ENCODE assay signal across 13 mouse cellular contexts in the genomic region with DNA sequence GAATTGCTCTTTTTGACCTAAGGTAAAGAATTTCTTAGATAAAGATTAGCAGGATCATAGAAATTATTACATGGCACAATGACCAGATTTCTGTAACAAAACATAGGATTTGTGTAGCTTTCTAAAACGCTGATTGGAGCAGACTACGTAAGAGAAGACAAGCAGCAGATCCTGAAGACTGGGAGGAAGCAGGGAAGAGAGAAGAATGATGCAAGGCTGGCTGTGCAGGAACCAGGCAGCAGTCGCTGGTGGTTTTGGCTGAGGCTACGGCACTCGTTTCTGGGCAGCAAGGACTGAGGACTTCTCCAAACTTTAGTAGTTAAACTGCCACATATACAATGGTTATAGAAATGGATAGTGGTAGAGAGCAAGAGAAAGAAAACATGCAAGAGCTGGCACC.
"Had no signal": no experiment of that assay in that cellular context is flagged by ENCODE, and none has a peak within 500 bp of the region (broad histone marks: within the 10 kb centered on the region; RNA-seq: fewer than 3 reads in every experiment).

No protein-coding gene starts in this region.

- H3K9ac ChIP-seq: limb, embryonic 12.5 days; liver, embryonic 13.5 days; liver, postnatal 0 days; lung, embryonic 15.5 days; midbrain, embryonic 15.5 days; neural tube, embryonic 12.5 days had no signal

- DNase-seq: kidney, postnatal 4 days; liver; liver, embryonic 13.5 days; liver, postnatal 0 days; lung, postnatal 14 days had no signal

- H3K4me1 ChIP-seq: limb, embryonic 12.5 days; liver, embryonic 13.5 days; midbrain, embryonic 15.5 days; neural tube, embryonic 12.5 days had no signal

- ATAC-seq: liver, postnatal 0 days; midbrain, embryonic 15.5 days had no signal

- H3K4me2 ChIP-seq: limb, embryonic 12.5 days; liver, embryonic 13.5 days; lung, embryonic 15.5 days; midbrain, embryonic 11.5 days; midbrain, embryonic 15.5 days; neural tube, embryonic 12.5 days had no signal

- H3K9me3 ChIP-seq: limb, embryonic 12.5 days; liver, embryonic 13.5 days; lung, embryonic 15.5 days; megakaryocyte, embryonic 14.5 days; midbrain, embryonic 15.5 days; neural tube, embryonic 12.5 days had no signal

- H3K36me3 ChIP-seq: midbrain, embryonic 15.5 days; neural tube, embryonic 12.5 days had no signal

- H3K4me3 ChIP-seq: layer of hippocampus, adult 2 months; limb, embryonic 12.5 days; liver, embryonic 13.5 days; lung, embryonic 15.5 days; midbrain, embryonic 15.5 days; neural tube, embryonic 12.5 days had no signal

- H3K27ac ChIP-seq: layer of hippocampus, adult 2 months; limb, embryonic 12.5 days; liver, embryonic 13.5 days; lung, embryonic 15.5 days; midbrain, embryonic 15.5 days; neural tube, embryonic 12.5 days; stomach, postnatal 0 days had no signal

- H3K27me3 ChIP-seq: limb, embryonic 12.5 days; liver, embryonic 13.5 days; lung, embryonic 15.5 days; megakaryocyte, embryonic 14.5 days; midbrain, embryonic 15.5 days; neural tube, embryonic 12.5 days had no signal
